Mouse (Mus musculus): Measurements from ENCODE around the gene Ipmk. TPM values are rescaled to one million over a fixed set of nuclear protein-coding genes. Genes with fewer than 3 reads are reported as not detected.

The Ipmk gene
- polyA plus RNA-seq (2015; fragmentation: Nextera tagmentation; extraction: Ambion mirVana) = 32.4 and 36.6 TPM in 2 replicates

DNA sequence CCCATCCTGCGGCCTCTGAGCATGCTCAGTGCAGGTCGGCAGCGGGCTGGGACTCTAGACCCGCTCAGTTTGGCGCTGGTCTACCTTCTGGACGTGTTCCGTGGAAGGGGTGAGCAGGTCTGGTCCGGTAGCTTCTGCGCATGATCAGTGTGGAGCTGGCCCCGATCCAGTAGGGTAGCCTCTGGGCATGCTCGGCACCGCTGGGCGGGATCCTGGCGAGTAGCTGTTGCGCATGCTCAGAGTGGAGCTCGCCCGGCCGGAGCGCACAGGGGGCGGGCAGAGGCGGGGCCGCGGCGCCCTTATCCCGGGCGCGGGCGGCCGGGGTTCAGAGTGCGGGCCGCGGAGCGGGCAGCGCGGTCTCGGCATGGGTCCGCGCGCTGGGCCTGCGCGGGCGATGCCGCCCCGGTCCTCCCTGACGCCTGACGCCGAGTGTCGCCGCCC lies at the start of gene Ipmk:
Gene Ipmk, plus strand, starts transcription at position 255 of the 441 bp plus-strand sequence.
- Histone ChIP-seq H3K36me3 (ENCODE audit: control insufficient read depth, insufficient read depth) (peaks cover 6% of the 10 kb centered on the region; the same call in 1 of the 2 replicates), H3K4me1 (replicated peaks; ENCODE audit: control insufficient read depth, insufficient read depth, low read length) (peaks cover 5% of the 10 kb centered on the region; the same call in 1 of the 2 replicates), H3K4me3 (ENCODE audit: low read depth, low read length) (peak within 1 kb of the TSS; percentile 93), H3K27me3 (replicated peaks; ENCODE audit: control insufficient read depth, insufficient read depth, low read length) (no peaks in the 10 kb centered on the region), H3K27ac (ENCODE audit: low read depth, low read length) (peak within 1 kb of the TSS; percentile 92), H3K9ac (ENCODE audit: low read depth, low read length) (peak within 1 kb of the TSS; percentile 93), H3K9me3 (ENCODE audit: control insufficient read depth) (no peaks in the 10 kb centered on the region), H3K4me2 (replicated peaks; ENCODE audit: low read depth) (peak within 1 kb of the TSS; percentile 86)
- under 1% methylated on average over 43 of the region's 49 CpGs for WGBS
- no peak for TF ChIP-seq CTCF (IDR thresholded peaks at IDR 0.05; ENCODE audit: low read depth)
- ATAC-seq = peak; percentile 86

- H3K27me3 ChIP-seq (replicated peaks; ENCODE audit: control insufficient read depth, insufficient read depth, low read length) = 0 out of 2 replicates have a peak, but pooled peaks cover 3% of the 10 kb centered on the region
- H3K27ac ChIP-seq (ENCODE audit: low read depth, low read length) = no peak overlapping the region
- H3K9ac ChIP-seq (ENCODE audit: low read depth, low read length) = no peak overlapping the region
- H3K4me1 ChIP-seq (replicated peaks; ENCODE audit: control insufficient read depth, insufficient read depth, low read length) = no peaks in the 10 kb centered on the region
- WGBS = 69% methylated on average over 16 of the region's 16 CpGs
- H3K4me2 ChIP-seq (replicated peaks; ENCODE audit: low read depth) = no peak overlapping the region
- TF ChIP-seq CTCF (IDR thresholded peaks at IDR 0.05; ENCODE audit: low read depth) = no peak
- no peaks in the 10 kb centered on the region for H3K36me3 ChIP-seq (ENCODE audit: control insufficient read depth, insufficient read depth)
- ATAC-seq = no peak
- H3K9me3 ChIP-seq (ENCODE audit: control insufficient read depth) = no peaks in the 10 kb centered on the region
- H3K4me3 ChIP-seq (ENCODE audit: low read depth, low read length) = no peak overlapping the region
Observed at GRCm38 (mm10) chr10:71300161-71300560, 47.4 kb upstream of the Ipmk start.

- Histone ChIP-seq H3K4me1 (replicated peaks; ENCODE audit: control insufficient read depth, insufficient read depth, low read length) (no peaks in the 10 kb centered on the region), H3K4me3 (ENCODE audit: low read depth, low read length) (no peak overlapping the region), H3K27me3 (replicated peaks; ENCODE audit: control insufficient read depth, insufficient read depth, low read length) (0 out of 2 replicates have a peak, but pooled peaks cover 3% of the 10 kb centered on the region), H3K36me3 (ENCODE audit: control insufficient read depth, insufficient read depth) (no peaks in the 10 kb centered on the region), H3K27ac (ENCODE audit: low read depth, low read length) (no peak overlapping the region), H3K4me2 (replicated peaks; ENCODE audit: low read depth) (no peak overlapping the region), H3K9ac (ENCODE audit: low read depth, low read length) (no peak overlapping the region), H3K9me3 (ENCODE audit: control insufficient read depth) (no peaks in the 10 kb centered on the region)
- TF ChIP-seq CTCF (IDR thresholded peaks at IDR 0.05; ENCODE audit: low read depth) = peak; percentile 70
- ATAC-seq = no peak
- 26% methylated on average over 5 of the region's 5 CpGs for WGBS
Observed at GRCm38 (mm10) chr10:71302490-71302889, 45.1 kb upstream of the Ipmk start.

GRCm38 (mm10) chr10:71306190-71306589 lies 41.4 kb upstream of the Ipmk start:
- 15% methylated on average over 6 of the region's 6 CpGs for WGBS
- peak overlapping the region; percentile 32; the same call in 1 of the 2 replicates for H3K4me2 ChIP-seq (replicated peaks; ENCODE audit: low read depth)
- no peak overlapping the region for H3K27ac ChIP-seq (ENCODE audit: low read depth, low read length)
- no peaks in the 10 kb centered on the region for H3K4me1 ChIP-seq (replicated peaks; ENCODE audit: control insufficient read depth, insufficient read depth, low read length)
- H3K9ac ChIP-seq (ENCODE audit: low read depth, low read length) = no peak overlapping the region
- no peaks in the 10 kb centered on the region for H3K36me3 ChIP-seq (ENCODE audit: control insufficient read depth, insufficient read depth)
- TF ChIP-seq CTCF (IDR thresholded peaks at IDR 0.05; ENCODE audit: low read depth) = peak; percentile 77
- no peaks in the 10 kb centered on the region for H3K9me3 ChIP-seq (ENCODE audit: control insufficient read depth)
- no peak overlapping the region for H3K4me3 ChIP-seq (ENCODE audit: low read depth, low read length)
- H3K27me3 ChIP-seq (replicated peaks; ENCODE audit: control insufficient read depth, insufficient read depth, low read length) = no peaks in the 10 kb centered on the region
- ATAC-seq = no peak

GRCm38 (mm10) chr10:71306759-71307158 lies 40.8 kb upstream of the Ipmk start:
- no peak overlapping the region for H3K9ac ChIP-seq (ENCODE audit: low read depth, low read length)
- ATAC-seq = no peak
- H3K4me3 ChIP-seq (ENCODE audit: low read depth, low read length) = no peak overlapping the region
- no peaks in the 10 kb centered on the region for H3K9me3 ChIP-seq (ENCODE audit: control insufficient read depth)
- 67% methylated on average over 6 of the region's 6 CpGs for WGBS
- no peaks in the 10 kb centered on the region for H3K36me3 ChIP-seq (ENCODE audit: control insufficient read depth, insufficient read depth)
- TF ChIP-seq CTCF (IDR thresholded peaks at IDR 0.05; ENCODE audit: low read depth) = no peak
- no peak overlapping the region for H3K4me2 ChIP-seq (replicated peaks; ENCODE audit: low read depth)
- no peak overlapping the region for H3K27ac ChIP-seq (ENCODE audit: low read depth, low read length)
- no peaks in the 10 kb centered on the region for H3K27me3 ChIP-seq (replicated peaks; ENCODE audit: control insufficient read depth, insufficient read depth, low read length)
- H3K4me1 ChIP-seq (replicated peaks; ENCODE audit: control insufficient read depth, insufficient read depth, low read length) = no peaks in the 10 kb centered on the region

GRCm38 (mm10) chr10:71308199-71308598 lies 39.4 kb upstream of the Ipmk start:
- H3K4me3 ChIP-seq (ENCODE audit: low read depth, low read length) = no peak overlapping the region
- no peak for TF ChIP-seq CTCF (IDR thresholded peaks at IDR 0.05; ENCODE audit: low read depth)
- H3K36me3 ChIP-seq (ENCODE audit: control insufficient read depth, insufficient read depth) = no peaks in the 10 kb centered on the region
- no peaks in the 10 kb centered on the region for H3K4me1 ChIP-seq (replicated peaks; ENCODE audit: control insufficient read depth, insufficient read depth, low read length)
- H3K9ac ChIP-seq (ENCODE audit: low read depth, low read length) = no peak overlapping the region
- no peak for ATAC-seq
- no peak overlapping the region for H3K27ac ChIP-seq (ENCODE audit: low read depth, low read length)
- WGBS = 83% methylated on average over 5 of the region's 5 CpGs
- no peak overlapping the region for H3K4me2 ChIP-seq (replicated peaks; ENCODE audit: low read depth)
- H3K9me3 ChIP-seq (ENCODE audit: control insufficient read depth) = no peaks in the 10 kb centered on the region
- no peaks in the 10 kb centered on the region for H3K27me3 ChIP-seq (replicated peaks; ENCODE audit: control insufficient read depth, insufficient read depth, low read length)

Data from intestine, postnatal 0 days (tissue).